Mouse (Mus musculus): ENCODE data around the gene Kcnn3.

DNA sequence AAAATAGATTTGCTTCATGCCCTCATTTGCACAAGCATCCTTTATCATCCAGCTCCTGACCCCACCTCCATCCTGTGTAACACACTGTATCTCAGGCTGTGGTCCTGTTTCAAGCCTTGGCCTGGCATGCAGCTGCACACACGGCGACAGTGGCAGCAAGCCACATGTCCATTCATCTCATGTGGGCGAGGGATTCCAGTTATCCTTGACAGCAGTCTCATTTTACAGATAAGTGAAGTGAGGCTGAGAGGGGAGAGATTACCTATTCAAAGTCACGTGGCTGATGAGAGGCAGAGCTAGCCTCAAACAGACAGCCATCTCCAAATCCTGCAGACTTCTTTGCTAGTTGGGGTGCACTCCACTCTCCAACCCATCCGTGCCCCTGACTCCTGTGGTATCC is 57.2 kb downstream of the Kcnn3 start:
- TF ChIP-seq CTCF (IDR thresholded peaks at IDR 0.05; ENCODE audit: control insufficient read depth, insufficient read depth, low read length) (no peak), POLR2A (IDR thresholded peaks at IDR 0.05; ENCODE audit: borderline replicate concordance, control insufficient read depth, low read depth, low read length) (no peak)
